Mouse (Mus musculus): ENCODE results near the gene Nxph3. TPM values are rescaled to one million over a fixed set of nuclear protein-coding genes. Genes with fewer than 3 reads are reported as not detected.

Gene Nxph3
- polyA plus RNA-seq, 1 experiment, result 30.2 TPM

GRCm38 (mm10) chr11:95520456-95521072, 6.2 kb upstream of the Nxph3 start:
- Histone ChIP-seq H3K27ac (ENCODE audit: insufficient read depth, low read length) (no peak overlapping the region), H3K4me1 (ENCODE audit: control insufficient read depth, insufficient read depth, low read length) (peaks cover under 1% of the 10 kb centered on the region; the same call in 1 of the 2 replicates), H3K4me3 (ENCODE audit: insufficient read depth, low read length) (no peak overlapping the region)
- TF ChIP-seq CTCF (IDR thresholded peaks at IDR 0.05; ENCODE audit: extremely low read depth, insufficient read depth, low read length), result peak; percentile 89
- no peak for TF ChIP-seq POLR2A (IDR thresholded peaks at IDR 0.05; ENCODE audit: extremely low read depth, insufficient read depth, low read length)

DNA sequence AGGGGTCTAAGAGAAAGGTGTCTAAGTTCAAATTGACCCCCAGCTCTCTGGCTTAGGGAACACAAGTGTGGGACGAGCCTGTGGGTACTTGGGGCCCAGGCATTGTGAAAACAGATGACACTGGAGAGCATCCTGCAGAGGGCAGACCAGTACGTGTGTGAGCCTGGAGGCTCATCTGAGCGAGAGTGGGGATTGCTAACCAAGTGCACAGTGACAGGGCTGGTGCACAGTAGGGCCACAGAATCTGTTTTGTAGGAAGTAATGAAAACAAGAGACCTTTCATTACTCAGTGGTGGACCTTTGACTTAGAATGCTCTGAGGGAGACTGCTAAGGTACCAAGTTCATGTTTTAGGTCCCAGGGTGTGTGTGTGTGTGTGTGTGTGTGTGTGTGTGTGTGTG, 5.6 kb upstream of the Nxph3 start:
- Histone ChIP-seq H3K27ac (ENCODE audit: insufficient read depth, low read length) (no peak overlapping the region), H3K4me1 (ENCODE audit: control insufficient read depth, insufficient read depth, low read length) (no peaks in the 10 kb centered on the region), H3K4me3 (ENCODE audit: insufficient read depth, low read length) (no peak overlapping the region)
- TF ChIP-seq CTCF (IDR thresholded peaks at IDR 0.05; ENCODE audit: extremely low read depth, insufficient read depth, low read length) (no peak), POLR2A (IDR thresholded peaks at IDR 0.05; ENCODE audit: extremely low read depth, insufficient read depth, low read length) (no peak)

DNA sequence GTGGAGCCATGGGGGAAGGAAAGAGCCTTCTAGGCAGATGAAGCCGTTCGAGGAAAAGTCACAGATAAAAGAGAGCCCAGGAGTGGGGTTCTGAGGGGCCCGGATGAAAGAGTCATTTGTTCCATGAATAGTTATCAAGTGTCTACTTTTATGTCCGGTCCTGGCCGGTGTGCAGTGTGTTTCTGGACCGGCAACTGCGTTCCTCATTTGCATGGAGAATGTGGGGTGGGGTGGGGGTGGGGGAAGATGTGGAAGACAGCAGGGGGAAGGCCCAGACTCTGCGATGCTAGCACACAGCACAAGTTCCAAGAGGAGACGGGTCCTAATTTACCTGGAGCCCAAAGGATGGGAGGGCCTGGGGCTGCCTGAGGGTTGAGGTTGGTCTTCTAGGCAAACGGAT, 4.9 kb upstream of the Nxph3 start:
- no peaks in the 10 kb centered on the region for H3K4me1 ChIP-seq (ENCODE audit: control insufficient read depth, insufficient read depth, low read length)
- H3K4me3 ChIP-seq (ENCODE audit: insufficient read depth, low read length), result no peak overlapping the region
- TF ChIP-seq CTCF (IDR thresholded peaks at IDR 0.05; ENCODE audit: extremely low read depth, insufficient read depth, low read length) (no peak), POLR2A (IDR thresholded peaks at IDR 0.05; ENCODE audit: extremely low read depth, insufficient read depth, low read length) (no peak)
- no peak overlapping the region for H3K27ac ChIP-seq (ENCODE audit: insufficient read depth, low read length)

DNA sequence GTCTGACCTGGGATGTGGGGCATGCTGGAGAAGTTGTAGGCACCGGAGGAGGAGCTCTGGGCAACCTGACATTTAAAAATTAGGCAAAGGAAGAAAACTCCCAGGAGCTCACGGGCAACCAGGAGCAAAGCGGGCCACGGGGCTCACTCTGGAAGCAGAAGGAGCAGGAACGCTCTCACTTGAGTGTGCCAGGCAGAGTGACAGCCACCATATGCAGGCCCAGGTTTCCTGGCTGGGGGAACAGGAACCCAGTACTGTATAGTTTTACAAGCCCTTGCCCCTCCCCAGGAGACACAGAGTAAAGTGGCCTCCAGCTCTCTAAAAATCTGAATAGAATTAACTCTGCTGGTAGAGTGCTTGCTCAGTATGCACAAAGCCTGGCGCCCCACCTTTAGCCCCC, 2.8 kb upstream of the Nxph3 start:
- Histone ChIP-seq H3K27ac (ENCODE audit: insufficient read depth, low read length) (no peak overlapping the region), H3K4me3 (ENCODE audit: insufficient read depth, low read length) (no peak overlapping the region), H3K4me1 (ENCODE audit: control insufficient read depth, insufficient read depth, low read length) (no peaks in the 10 kb centered on the region)
- TF ChIP-seq CTCF (IDR thresholded peaks at IDR 0.05; ENCODE audit: extremely low read depth, insufficient read depth, low read length), result no peak
- no peak for TF ChIP-seq POLR2A (IDR thresholded peaks at IDR 0.05; ENCODE audit: extremely low read depth, insufficient read depth, low read length)

- Histone ChIP-seq H3K27ac (ENCODE audit: insufficient read depth, low read length) (no peak overlapping the region), H3K4me3 (ENCODE audit: insufficient read depth, low read length) (no peak overlapping the region), H3K4me1 (ENCODE audit: control insufficient read depth, insufficient read depth, low read length) (no peaks in the 10 kb centered on the region)
- TF ChIP-seq POLR2A (IDR thresholded peaks at IDR 0.05; ENCODE audit: extremely low read depth, insufficient read depth, low read length) (no peak), CTCF (IDR thresholded peaks at IDR 0.05; ENCODE audit: extremely low read depth, insufficient read depth, low read length) (no peak)
Observed at GRCm38 (mm10) chr11:95516491-95516911, 2.1 kb upstream of the Nxph3 start.

GRCm38 (mm10) chr11:95515376-95516323, 1.3 kb upstream of the Nxph3 start:
- Histone ChIP-seq H3K4me1 (ENCODE audit: control insufficient read depth, insufficient read depth, low read length) (no peaks in the 10 kb centered on the region), H3K4me3 (ENCODE audit: insufficient read depth, low read length) (no peak overlapping the region; the same call in 1 of the 2 replicates), H3K27ac (ENCODE audit: insufficient read depth, low read length) (no peak overlapping the region)
- no peak for TF ChIP-seq POLR2A (IDR thresholded peaks at IDR 0.05; ENCODE audit: extremely low read depth, insufficient read depth, low read length)

- Histone ChIP-seq H3K4me3 (ENCODE audit: insufficient read depth, low read length) (peak overlapping the region; percentile 52), H3K27ac (ENCODE audit: insufficient read depth, low read length) (no peak overlapping the region), H3K4me1 (ENCODE audit: control insufficient read depth, insufficient read depth, low read length) (no peaks in the 10 kb centered on the region)
- no peak for TF ChIP-seq POLR2A (IDR thresholded peaks at IDR 0.05; ENCODE audit: extremely low read depth, insufficient read depth, low read length)
- no peak for TF ChIP-seq CTCF (IDR thresholded peaks at IDR 0.05; ENCODE audit: extremely low read depth, insufficient read depth, low read length)
Observed at GRCm38 (mm10) chr11:95513461-95514297, 691 bp downstream of the Nxph3 start.

- Histone ChIP-seq H3K4me3 (ENCODE audit: insufficient read depth, low read length) (peak overlapping the region; percentile 52; the same call in 1 of the 2 replicates), H3K4me1 (ENCODE audit: control insufficient read depth, insufficient read depth, low read length) (peaks cover under 1% of the 10 kb centered on the region; the same call in 1 of the 2 replicates), H3K27ac (ENCODE audit: insufficient read depth, low read length) (no peak overlapping the region)
- TF ChIP-seq POLR2A (IDR thresholded peaks at IDR 0.05; ENCODE audit: extremely low read depth, insufficient read depth, low read length) (no peak), CTCF (IDR thresholded peaks at IDR 0.05; ENCODE audit: extremely low read depth, insufficient read depth, low read length) (no peak)
Observed at GRCm38 (mm10) chr11:95512383-95512782, 2.0 kb downstream of the Nxph3 start.

DNA sequence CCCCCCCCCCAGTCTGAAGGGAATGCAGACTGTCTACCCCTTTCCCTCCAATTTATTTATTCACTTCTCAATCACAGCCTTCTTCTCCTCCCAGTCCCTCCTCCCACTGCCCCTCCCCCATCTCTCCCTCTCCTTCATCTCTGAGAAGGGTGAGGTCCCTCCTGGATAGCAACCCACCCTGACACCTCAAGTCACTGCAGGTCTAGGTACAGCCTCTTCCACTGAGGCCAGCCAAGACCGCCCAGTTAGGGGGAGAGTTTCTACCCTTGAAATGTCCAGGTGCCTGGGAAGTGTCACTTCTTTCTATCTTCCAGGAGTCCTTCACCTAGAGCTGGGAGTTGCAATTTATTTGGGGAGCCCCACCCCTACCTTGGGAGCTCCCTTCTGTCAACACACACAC, 2.5 kb downstream of the Nxph3 start:
- Histone ChIP-seq H3K4me3 (ENCODE audit: insufficient read depth, low read length) (no peak overlapping the region), H3K4me1 (ENCODE audit: control insufficient read depth, insufficient read depth, low read length) (peaks cover 2% of the 10 kb centered on the region; the same call in 1 of the 2 replicates), H3K27ac (ENCODE audit: insufficient read depth, low read length) (no peak overlapping the region)
- TF ChIP-seq CTCF (IDR thresholded peaks at IDR 0.05; ENCODE audit: extremely low read depth, insufficient read depth, low read length) (no peak), POLR2A (IDR thresholded peaks at IDR 0.05; ENCODE audit: extremely low read depth, insufficient read depth, low read length) (no peak)
